Mouse (Mus musculus): ENCODE results near the gene Atat1. TPM values are rescaled to one million over a fixed set of nuclear protein-coding genes. Genes with fewer than 3 reads are reported as not detected.
A peak's percentile ranks its signal among the peaks of the same experiment; 100 is the strongest.

Atat1 gene
- polyA plus RNA-seq, 1 experiment from 2014 or later = 493 TPM

GRCm38 (mm10) chr17:35919864-35920301 is 10.0 kb upstream of the Atat1 start:
- Histone ChIP-seq H3K9me3 (ENCODE audit: control insufficient read depth, low read length) (no peaks in the 10 kb centered on the region), H3K9ac (replicated peaks; ENCODE audit: low read depth, low read length) (peak overlapping the region; percentile 96), H3K4me1 (replicated peaks; ENCODE audit: control insufficient read depth, insufficient read depth, low read length) (peaks cover 35% of the 10 kb centered on the region), H3K36me3 (ENCODE audit: control insufficient read depth, insufficient read depth) (peaks cover 10% of the 10 kb centered on the region), H3K27me3 (replicated peaks; ENCODE audit: control insufficient read depth, insufficient read depth, low read length) (no peaks in the 10 kb centered on the region), H3K4me2 (ENCODE audit: low read length) (peak overlapping the region; percentile 91), H3K27ac (ENCODE audit: low read length) (peak overlapping the region; percentile 99), H3K4me3 (replicated peaks; ENCODE audit: low read length) (peak overlapping the region; percentile 75)
- WGBS = 39% methylated on average over 6 of the region's 6 CpGs
- ATAC-seq = no peak

- 3% methylated on average over 7 of the region's 7 CpGs for WGBS
- Histone ChIP-seq H3K4me2 (ENCODE audit: low read length) (peak overlapping the region; percentile 91), H3K4me3 (replicated peaks; ENCODE audit: low read length) (peak overlapping the region; percentile 75), H3K4me1 (replicated peaks; ENCODE audit: control insufficient read depth, insufficient read depth, low read length) (peaks cover 35% of the 10 kb centered on the region), H3K9ac (replicated peaks; ENCODE audit: low read depth, low read length) (peak overlapping the region; percentile 96), H3K9me3 (ENCODE audit: control insufficient read depth, low read length) (no peaks in the 10 kb centered on the region), H3K27me3 (replicated peaks; ENCODE audit: control insufficient read depth, insufficient read depth, low read length) (no peaks in the 10 kb centered on the region), H3K36me3 (ENCODE audit: control insufficient read depth, insufficient read depth) (peaks cover 4% of the 10 kb centered on the region; the same call in 1 of the 2 replicates), H3K27ac (ENCODE audit: low read length) (peak overlapping the region; percentile 99)
- peak; percentile 38 for ATAC-seq
These were observed 9.3 kb upstream of the Atat1 start for GRCm38 (mm10) chr17:35919060-35919715.

DNA sequence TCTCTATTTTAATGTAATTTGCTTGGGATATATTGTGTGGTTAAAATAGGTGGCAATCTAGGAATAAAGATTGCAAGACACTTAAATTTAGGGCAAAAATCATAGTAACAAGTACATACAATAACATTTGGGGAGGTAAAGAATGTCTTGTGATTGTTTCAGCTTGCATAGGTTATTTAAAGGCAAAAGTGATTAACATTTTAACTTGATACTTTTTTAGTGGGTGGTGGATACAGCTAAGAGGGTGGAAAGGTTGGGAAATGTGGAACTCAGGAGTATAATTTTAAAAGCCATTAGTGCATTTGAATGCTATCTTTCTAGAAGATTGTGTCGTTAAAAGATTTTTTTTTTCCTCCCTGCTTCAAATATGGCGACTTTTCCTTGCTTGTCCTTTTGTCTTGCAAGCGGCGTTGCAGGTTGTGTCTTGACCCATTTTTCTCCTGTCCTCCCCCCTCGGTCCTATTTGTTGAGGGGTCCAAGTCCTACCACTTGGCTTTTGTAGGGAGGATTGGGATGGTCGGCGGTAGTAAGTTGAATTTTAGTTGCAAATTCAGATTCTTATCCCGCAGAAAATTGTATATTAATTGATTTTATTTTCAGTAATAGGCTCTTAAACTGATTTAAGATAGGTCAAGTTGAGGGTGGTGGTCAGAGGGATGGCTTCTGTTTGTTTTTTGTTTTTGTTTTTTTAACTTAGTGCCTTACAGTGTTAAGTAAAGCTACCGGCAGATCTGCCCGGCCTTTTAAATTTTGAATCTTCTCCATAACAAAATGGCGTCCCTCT is 8.6 kb upstream of the Atat1 start:
- H3K9me3 ChIP-seq (ENCODE audit: control insufficient read depth, low read length) = no peaks in the 10 kb centered on the region
- H3K27me3 ChIP-seq (replicated peaks; ENCODE audit: control insufficient read depth, insufficient read depth, low read length) = no peaks in the 10 kb centered on the region
- peak overlapping the region; percentile 75 for H3K4me3 ChIP-seq (replicated peaks; ENCODE audit: low read length)
- H3K9ac ChIP-seq (replicated peaks; ENCODE audit: low read depth, low read length) = peak overlapping the region; percentile 96
- H3K27ac ChIP-seq (ENCODE audit: low read length) = peak overlapping the region; percentile 99
- WGBS = under 1% methylated on average over 11 of the region's 11 CpGs
- peak overlapping the region; percentile 91 for H3K4me2 ChIP-seq (ENCODE audit: low read length)
- peaks cover 35% of the 10 kb centered on the region for H3K4me1 ChIP-seq (replicated peaks; ENCODE audit: control insufficient read depth, insufficient read depth, low read length)
- ATAC-seq = no peak
- H3K36me3 ChIP-seq (ENCODE audit: control insufficient read depth, insufficient read depth) = no peaks in the 10 kb centered on the region

DNA sequence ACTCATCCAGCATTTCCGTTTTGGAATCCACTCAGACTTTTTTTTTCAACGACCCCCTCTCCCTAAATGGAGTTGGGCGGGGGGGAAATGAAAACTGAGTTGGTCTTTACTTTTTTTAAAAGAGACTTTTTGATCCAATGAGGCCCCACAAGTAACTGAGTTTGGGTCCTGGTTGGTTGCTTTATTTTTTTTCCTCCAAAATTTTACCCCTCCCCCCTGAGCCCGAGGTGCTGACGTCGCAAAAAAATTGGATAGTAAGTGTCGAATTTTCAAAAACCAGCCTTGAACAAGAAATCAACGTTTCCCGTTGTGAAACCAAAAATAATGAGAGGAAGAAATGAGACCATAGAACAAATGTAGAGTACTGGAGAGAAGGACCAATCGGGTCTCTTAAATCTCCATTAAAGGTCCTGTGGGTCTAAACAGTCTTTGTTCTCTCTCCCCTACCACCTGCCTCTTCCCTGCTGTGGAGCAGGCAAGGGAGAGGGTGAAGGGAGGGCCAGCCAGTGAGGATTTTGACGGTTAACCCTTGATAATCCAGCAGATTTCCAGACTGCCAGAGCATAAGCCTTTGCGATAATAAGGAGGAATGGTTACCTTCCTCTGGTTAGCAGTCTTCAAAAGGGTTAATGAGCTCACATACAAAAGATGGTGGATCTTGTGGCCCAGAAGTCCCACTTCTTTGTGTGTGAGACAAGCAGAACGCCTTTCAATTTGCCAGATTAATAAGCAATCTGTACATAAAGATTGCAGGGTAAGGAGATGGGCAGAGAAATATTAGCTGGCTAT is 7.8 kb upstream of the Atat1 start:
- Histone ChIP-seq H3K27me3 (replicated peaks; ENCODE audit: control insufficient read depth, insufficient read depth, low read length) (no peaks in the 10 kb centered on the region), H3K9ac (replicated peaks; ENCODE audit: low read depth, low read length) (peak overlapping the region; percentile 96), H3K4me3 (replicated peaks; ENCODE audit: low read length) (peak overlapping the region; percentile 75), H3K9me3 (ENCODE audit: control insufficient read depth, low read length) (no peaks in the 10 kb centered on the region), H3K27ac (ENCODE audit: low read length) (peak overlapping the region; percentile 99), H3K4me2 (ENCODE audit: low read length) (peak overlapping the region; percentile 91), H3K4me1 (replicated peaks; ENCODE audit: control insufficient read depth, insufficient read depth, low read length) (peaks cover 35% of the 10 kb centered on the region), H3K36me3 (ENCODE audit: control insufficient read depth, insufficient read depth) (no peaks in the 10 kb centered on the region)
- WGBS = under 1% methylated on average over 13 of the region's 13 CpGs
- ATAC-seq = peak; percentile 21

DNA sequence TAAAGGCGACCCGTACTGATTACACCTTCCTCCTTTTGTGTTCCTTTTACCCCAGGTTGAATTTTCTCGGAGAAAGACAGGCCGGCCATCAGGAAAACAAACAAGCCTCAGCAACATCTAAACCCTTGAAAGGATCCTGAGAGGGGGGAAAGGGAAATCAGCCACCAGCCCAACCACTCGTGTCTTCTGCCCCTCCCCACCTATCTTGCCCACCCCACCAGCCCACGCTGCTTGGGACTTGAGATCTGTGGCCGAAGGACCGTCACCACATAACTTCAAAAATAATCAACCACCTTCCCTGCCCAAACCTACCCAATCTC is 7.2 kb upstream of the Atat1 start:
- peak overlapping the region; percentile 91 for H3K4me2 ChIP-seq (ENCODE audit: low read length)
- peaks cover 35% of the 10 kb centered on the region for H3K4me1 ChIP-seq (replicated peaks; ENCODE audit: control insufficient read depth, insufficient read depth, low read length)
- H3K27me3 ChIP-seq (replicated peaks; ENCODE audit: control insufficient read depth, insufficient read depth, low read length) = no peaks in the 10 kb centered on the region
- H3K9me3 ChIP-seq (ENCODE audit: control insufficient read depth, low read length) = no peaks in the 10 kb centered on the region
- 0% methylated on average over 8 of the region's 8 CpGs for WGBS
- peak overlapping the region; percentile 99 for H3K27ac ChIP-seq (ENCODE audit: low read length)
- H3K9ac ChIP-seq (replicated peaks; ENCODE audit: low read depth, low read length) = peak overlapping the region; percentile 96
- no peak for ATAC-seq
- no peaks in the 10 kb centered on the region for H3K36me3 ChIP-seq (ENCODE audit: control insufficient read depth, insufficient read depth)
- peak overlapping the region; percentile 75 for H3K4me3 ChIP-seq (replicated peaks; ENCODE audit: low read length)

- Histone ChIP-seq H3K9me3 (ENCODE audit: control insufficient read depth, low read length) (no peaks in the 10 kb centered on the region), H3K4me1 (replicated peaks; ENCODE audit: control insufficient read depth, insufficient read depth, low read length) (peaks cover 32% of the 10 kb centered on the region), H3K9ac (replicated peaks; ENCODE audit: low read depth, low read length) (peak within 1 kb of the TSS; percentile 96), H3K4me2 (ENCODE audit: low read length) (peak within 1 kb of the TSS; percentile 91), H3K36me3 (ENCODE audit: control insufficient read depth, insufficient read depth) (no peaks in the 10 kb centered on the region), H3K4me3 (replicated peaks; ENCODE audit: low read length) (peak within 1 kb of the TSS; percentile 75), H3K27me3 (replicated peaks; ENCODE audit: control insufficient read depth, insufficient read depth, low read length) (no peaks in the 10 kb centered on the region), H3K27ac (ENCODE audit: low read length) (peak within 1 kb of the TSS; percentile 99)
- under 1% methylated on average over 83 of the region's 83 CpGs for WGBS
- peak; percentile 93 for ATAC-seq
These were observed 6.6 kb upstream of the Atat1 start, which contains the start of the genes Mrps18b and Ppp1r10 for GRCm38 (mm10) chr17:35916297-35917142. Mrps18b (minus strand) TSS chr17:35916389. Ppp1r10 (plus strand) TSS chr17:35916434.

DNA sequence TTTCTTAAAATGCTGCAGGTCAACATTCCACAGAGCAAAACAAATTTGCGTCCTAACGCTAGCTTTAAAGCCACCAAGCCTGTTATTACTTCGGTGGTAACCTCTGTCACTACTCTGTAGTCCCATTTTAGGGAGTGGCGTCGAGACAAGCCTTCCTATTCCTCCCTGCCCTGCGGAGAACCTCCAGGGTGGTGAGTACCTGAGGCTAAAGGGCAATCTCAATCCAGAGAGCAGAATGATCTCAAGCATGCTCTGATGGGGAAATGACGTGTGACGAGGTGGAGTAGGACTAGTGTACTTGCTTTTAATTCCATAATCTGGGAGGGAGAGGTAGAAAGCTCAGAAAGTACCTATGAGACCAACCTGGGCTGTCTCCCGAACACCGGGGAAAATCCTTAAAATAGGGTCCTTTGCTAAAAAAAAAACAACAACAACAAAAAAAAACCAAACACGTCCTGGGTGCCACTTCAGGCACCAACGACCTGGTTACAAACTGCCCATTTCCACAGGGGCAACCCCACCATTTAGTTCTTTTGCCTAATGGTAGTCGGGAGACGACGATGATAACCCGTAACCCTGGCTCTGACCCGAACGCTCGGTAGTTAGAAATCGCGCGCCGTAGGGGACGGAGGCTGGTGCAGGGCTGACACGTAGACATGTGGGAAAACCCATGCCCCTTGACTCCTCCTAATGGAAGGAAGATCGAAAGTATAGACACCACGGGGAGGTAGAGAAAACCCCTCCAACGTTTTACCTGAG is 5.8 kb upstream of the Atat1 start:
- no peak for ATAC-seq
- Histone ChIP-seq H3K27me3 (replicated peaks; ENCODE audit: control insufficient read depth, insufficient read depth, low read length) (no peaks in the 10 kb centered on the region), H3K36me3 (ENCODE audit: control insufficient read depth, insufficient read depth) (no peaks in the 10 kb centered on the region), H3K27ac (ENCODE audit: low read length) (peak overlapping the region; percentile 99), H3K4me2 (ENCODE audit: low read length) (peak overlapping the region; percentile 78), H3K4me3 (replicated peaks; ENCODE audit: low read length) (peak overlapping the region; percentile 75), H3K9me3 (ENCODE audit: control insufficient read depth, low read length) (no peaks in the 10 kb centered on the region), H3K4me1 (replicated peaks; ENCODE audit: control insufficient read depth, insufficient read depth, low read length) (peaks cover 24% of the 10 kb centered on the region), H3K9ac (replicated peaks; ENCODE audit: low read depth, low read length) (peak overlapping the region; percentile 51)
- WGBS = 2% methylated on average over 28 of the region's 28 CpGs

DNA sequence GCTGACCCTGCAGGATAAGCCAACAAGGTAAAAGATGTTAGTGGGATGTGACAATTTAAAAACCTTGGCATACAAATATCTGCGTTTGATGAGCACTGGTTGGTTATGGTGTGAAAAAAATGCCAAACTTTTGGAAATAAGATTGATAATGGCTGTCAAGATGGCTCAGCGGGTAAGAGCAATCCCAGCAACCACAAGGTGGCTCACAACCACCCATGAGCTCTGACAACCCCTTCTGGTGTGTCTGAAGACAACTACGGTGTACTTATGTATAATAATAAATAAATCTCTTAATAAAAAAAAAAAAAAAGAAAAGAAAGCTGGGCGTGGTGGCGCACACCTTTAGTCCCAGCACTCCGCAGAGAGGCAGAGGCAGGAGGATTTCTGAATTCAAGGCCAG is 5.1 kb upstream of the Atat1 start:
- no peak overlapping the region for H3K9ac ChIP-seq (replicated peaks; ENCODE audit: low read depth, low read length)
- no peak for ATAC-seq
- peaks cover 19% of the 10 kb centered on the region for H3K4me1 ChIP-seq (replicated peaks; ENCODE audit: control insufficient read depth, insufficient read depth, low read length)
- no peaks in the 10 kb centered on the region for H3K27me3 ChIP-seq (replicated peaks; ENCODE audit: control insufficient read depth, insufficient read depth, low read length)
- no peaks in the 10 kb centered on the region for H3K36me3 ChIP-seq (ENCODE audit: control insufficient read depth, insufficient read depth)
- no peak overlapping the region for H3K4me2 ChIP-seq (ENCODE audit: low read length)
- H3K9me3 ChIP-seq (ENCODE audit: control insufficient read depth, low read length) = no peaks in the 10 kb centered on the region
- 88% methylated on average over 6 of the region's 6 CpGs for WGBS
- no peak overlapping the region for H3K4me3 ChIP-seq (replicated peaks; ENCODE audit: low read length)
- no peak overlapping the region for H3K27ac ChIP-seq (ENCODE audit: low read length)
